Mouse (Mus musculus): ENCODE data around the gene Sltm. TPM values are rescaled to one million over a fixed set of nuclear protein-coding genes. Genes with fewer than 3 reads are reported as not detected.

Gene Sltm
- polyA plus RNA-seq, 1 experiment from 2014 or later: 71.6 TPM

- H3K9me3 ChIP-seq (ENCODE audit: control insufficient read depth, low read length): no peaks in the 10 kb centered on the region
- no peaks in the 10 kb centered on the region for H3K27me3 ChIP-seq (ENCODE audit: control insufficient read depth, insufficient read depth, low read length)
- no peak overlapping the region for H3K4me2 ChIP-seq (replicated peaks; ENCODE audit: low read depth, low read length)
- H3K27ac ChIP-seq (ENCODE audit: low read depth, low read length): no peak overlapping the region
- no peak overlapping the region for H3K4me3 ChIP-seq (ENCODE audit: low read length)
- ATAC-seq (ENCODE audit: low FRiP score, low TSS enrichment): no peak
- H3K4me1 ChIP-seq (ENCODE audit: control insufficient read depth, insufficient read depth, low read length): no peaks in the 10 kb centered on the region
- no peak overlapping the region for H3K9ac ChIP-seq (ENCODE audit: low read depth, low read length)
- H3K36me3 ChIP-seq (ENCODE audit: control insufficient read depth, insufficient read depth, low read length): no peaks in the 10 kb centered on the region
- 67% methylated on average over 4 of the region's 4 CpGs for whole genome bisulfite sequencing
Observed at GRCm38 (mm10) chr9:70509906-70510525, 32.5 kb upstream of the Sltm start.

GRCm38 (mm10) chr9:70510998-70511583, 31.5 kb upstream of the Sltm start:
- H3K36me3 ChIP-seq (ENCODE audit: control insufficient read depth, insufficient read depth, low read length): no peaks in the 10 kb centered on the region
- ATAC-seq (ENCODE audit: low FRiP score, low TSS enrichment): no peak
- no peak overlapping the region for H3K4me3 ChIP-seq (ENCODE audit: low read length)
- no peak overlapping the region for H3K9ac ChIP-seq (ENCODE audit: low read depth, low read length)
- no peaks in the 10 kb centered on the region for H3K9me3 ChIP-seq (ENCODE audit: control insufficient read depth, low read length)
- no peaks in the 10 kb centered on the region for H3K27me3 ChIP-seq (ENCODE audit: control insufficient read depth, insufficient read depth, low read length)
- H3K4me1 ChIP-seq (ENCODE audit: control insufficient read depth, insufficient read depth, low read length): no peaks in the 10 kb centered on the region
- H3K27ac ChIP-seq (ENCODE audit: low read depth, low read length): no peak overlapping the region
- no peak overlapping the region for H3K4me2 ChIP-seq (replicated peaks; ENCODE audit: low read depth, low read length)
- WGBS: 66% methylated on average over 10 of the region's 10 CpGs

- Histone ChIP-seq H3K4me3 (ENCODE audit: low read length) (no peak overlapping the region), H3K9ac (ENCODE audit: low read depth, low read length) (no peak overlapping the region), H3K27ac (ENCODE audit: low read depth, low read length) (no peak overlapping the region), H3K4me2 (replicated peaks; ENCODE audit: low read depth, low read length) (no peak overlapping the region), H3K36me3 (ENCODE audit: control insufficient read depth, insufficient read depth, low read length) (no peaks in the 10 kb centered on the region), H3K4me1 (ENCODE audit: control insufficient read depth, insufficient read depth, low read length) (no peaks in the 10 kb centered on the region), H3K9me3 (ENCODE audit: control insufficient read depth, low read length) (no peaks in the 10 kb centered on the region), H3K27me3 (ENCODE audit: control insufficient read depth, insufficient read depth, low read length) (no peaks in the 10 kb centered on the region)
- no peak for ATAC-seq (ENCODE audit: low FRiP score, low TSS enrichment)
- 82% methylated on average over 7 of the region's 7 CpGs for WGBS
Observed at GRCm38 (mm10) chr9:70511681-70512080, 30.9 kb upstream of the Sltm start.

- Histone ChIP-seq H3K9ac (ENCODE audit: low read depth, low read length) (no peak overlapping the region), H3K27me3 (ENCODE audit: control insufficient read depth, insufficient read depth, low read length) (no peaks in the 10 kb centered on the region), H3K9me3 (ENCODE audit: control insufficient read depth, low read length) (no peaks in the 10 kb centered on the region), H3K27ac (ENCODE audit: low read depth, low read length) (no peak overlapping the region), H3K36me3 (ENCODE audit: control insufficient read depth, insufficient read depth, low read length) (no peaks in the 10 kb centered on the region), H3K4me1 (ENCODE audit: control insufficient read depth, insufficient read depth, low read length) (no peaks in the 10 kb centered on the region), H3K4me3 (ENCODE audit: low read length) (no peak overlapping the region), H3K4me2 (replicated peaks; ENCODE audit: low read depth, low read length) (no peak overlapping the region)
- no peak for ATAC-seq (ENCODE audit: low FRiP score, low TSS enrichment)
- WGBS: 84% methylated on average over 3 of the region's 3 CpGs
Observed at GRCm38 (mm10) chr9:70520651-70521050, 21.9 kb upstream of the Sltm start.

GRCm38 (mm10) chr9:70523813-70524212, 18.7 kb upstream of the Sltm start:
- ATAC-seq (ENCODE audit: low FRiP score, low TSS enrichment): no peak
- Histone ChIP-seq H3K27me3 (ENCODE audit: control insufficient read depth, insufficient read depth, low read length) (no peaks in the 10 kb centered on the region), H3K36me3 (ENCODE audit: control insufficient read depth, insufficient read depth, low read length) (no peaks in the 10 kb centered on the region), H3K27ac (ENCODE audit: low read depth, low read length) (no peak overlapping the region), H3K4me3 (ENCODE audit: low read length) (no peak overlapping the region), H3K4me2 (replicated peaks; ENCODE audit: low read depth, low read length) (no peak overlapping the region), H3K9ac (ENCODE audit: low read depth, low read length) (no peak overlapping the region), H3K9me3 (ENCODE audit: control insufficient read depth, low read length) (no peaks in the 10 kb centered on the region), H3K4me1 (ENCODE audit: control insufficient read depth, insufficient read depth, low read length) (no peaks in the 10 kb centered on the region)
- WGBS: 94% methylated on average over 3 of the region's 3 CpGs

GRCm38 (mm10) chr9:70524366-70524765, 18.2 kb upstream of the Sltm start:
- ATAC-seq (ENCODE audit: low FRiP score, low TSS enrichment): no peak
- Histone ChIP-seq H3K9ac (ENCODE audit: low read depth, low read length) (no peak overlapping the region), H3K36me3 (ENCODE audit: control insufficient read depth, insufficient read depth, low read length) (no peaks in the 10 kb centered on the region), H3K27ac (ENCODE audit: low read depth, low read length) (no peak overlapping the region), H3K9me3 (ENCODE audit: control insufficient read depth, low read length) (no peaks in the 10 kb centered on the region), H3K4me3 (ENCODE audit: low read length) (no peak overlapping the region), H3K4me1 (ENCODE audit: control insufficient read depth, insufficient read depth, low read length) (no peaks in the 10 kb centered on the region), H3K4me2 (replicated peaks; ENCODE audit: low read depth, low read length) (no peak overlapping the region), H3K27me3 (ENCODE audit: control insufficient read depth, insufficient read depth, low read length) (no peaks in the 10 kb centered on the region)
- WGBS: 89% methylated on average over 7 of the region's 7 CpGs

GRCm38 (mm10) chr9:70533328-70533727, 9.2 kb upstream of the Sltm start:
- Histone ChIP-seq H3K27ac (ENCODE audit: low read depth, low read length) (no peak overlapping the region), H3K4me1 (ENCODE audit: control insufficient read depth, insufficient read depth, low read length) (no peaks in the 10 kb centered on the region), H3K4me3 (ENCODE audit: low read length) (no peak overlapping the region), H3K9me3 (ENCODE audit: control insufficient read depth, low read length) (no peaks in the 10 kb centered on the region), H3K36me3 (ENCODE audit: control insufficient read depth, insufficient read depth, low read length) (no peaks in the 10 kb centered on the region), H3K27me3 (ENCODE audit: control insufficient read depth, insufficient read depth, low read length) (no peaks in the 10 kb centered on the region), H3K9ac (ENCODE audit: low read depth, low read length) (no peak overlapping the region), H3K4me2 (replicated peaks; ENCODE audit: low read depth, low read length) (no peak overlapping the region)
- no peak for ATAC-seq (ENCODE audit: low FRiP score, low TSS enrichment)
- WGBS: 80% methylated on average over 3 of the region's 3 CpGs

GRCm38 (mm10) chr9:70541584-70541983, 970 bp upstream of the Sltm start:
- no peak for ATAC-seq (ENCODE audit: low FRiP score, low TSS enrichment)
- H3K4me3 ChIP-seq (ENCODE audit: low read length): peak overlapping the region; percentile 96
- H3K9me3 ChIP-seq (ENCODE audit: control insufficient read depth, low read length): no peaks in the 10 kb centered on the region
- peaks cover 8% of the 10 kb centered on the region; the same call in 1 of the 2 replicates for H3K4me1 ChIP-seq (ENCODE audit: control insufficient read depth, insufficient read depth, low read length)
- H3K27me3 ChIP-seq (ENCODE audit: control insufficient read depth, insufficient read depth, low read length): no peaks in the 10 kb centered on the region
- H3K27ac ChIP-seq (ENCODE audit: low read depth, low read length): no peak overlapping the region
- 17% methylated on average over 6 of the region's 6 CpGs for WGBS
- peak overlapping the region; percentile 80 for H3K4me2 ChIP-seq (replicated peaks; ENCODE audit: low read depth, low read length)
- no peak overlapping the region for H3K9ac ChIP-seq (ENCODE audit: low read depth, low read length)
- H3K36me3 ChIP-seq (ENCODE audit: control insufficient read depth, insufficient read depth, low read length): no peaks in the 10 kb centered on the region; the same call in 1 of the 2 replicates

GRCm38 (mm10) chr9:70543048-70543880, 710 bp downstream of the Sltm start:
- H3K27ac ChIP-seq (ENCODE audit: low read depth, low read length): peak overlapping the region; percentile 98
- peak; percentile 79 for ATAC-seq (ENCODE audit: low FRiP score, low TSS enrichment)
- peaks cover 8% of the 10 kb centered on the region; the same call in 1 of the 2 replicates for H3K4me1 ChIP-seq (ENCODE audit: control insufficient read depth, insufficient read depth, low read length)
- no peaks in the 10 kb centered on the region for H3K27me3 ChIP-seq (ENCODE audit: control insufficient read depth, insufficient read depth, low read length)
- peak overlapping the region; percentile 96 for H3K9ac ChIP-seq (ENCODE audit: low read depth, low read length)
- WGBS: under 1% methylated on average over 64 of the region's 64 CpGs
- peaks cover 6% of the 10 kb centered on the region; the same call in 1 of the 2 replicates for H3K36me3 ChIP-seq (ENCODE audit: control insufficient read depth, insufficient read depth, low read length)
- peak overlapping the region; percentile 68 for H3K4me2 ChIP-seq (replicated peaks; ENCODE audit: low read depth, low read length)
- H3K9me3 ChIP-seq (ENCODE audit: control insufficient read depth, low read length): no peaks in the 10 kb centered on the region
- H3K4me3 ChIP-seq (ENCODE audit: low read length): peak overlapping the region; percentile 96

All from kidney, embryonic 14.5 days (tissue).